Mouse (Mus musculus) G1E (cell line): ENCODE results near the gene Csad. TPM values are rescaled to one million over a fixed set of nuclear protein-coding genes. Genes with fewer than 3 reads are reported as not detected.
A peak's percentile ranks its signal among the peaks of the same experiment; 100 is the strongest.

Source experiments
- ATAC-seq: 2 replicates; pipeline ENCODE4 v1.8.0; 2016; ENCODE audit warnings: mild to moderate bottlenecking; ENCODE audit not compliant: insufficient number of reproducible peaks, poor library complexity, low FRiP score, severe bottlenecking; ENCODE audit errors: extremely low read depth
- DNase-seq: peaks from one replicate; pipeline ENCODE4 v3.0.0; 2012; ENCODE audit warnings: low spot score
- H3K27me3 ChIP-seq: 2 replicates; pipeline ENCODE4 v1.6.1; 2012; ENCODE audit warnings: mild to moderate bottlenecking, low read length, inconsistent platforms; ENCODE audit not compliant: insufficient read depth
- H3K36me3 ChIP-seq: replicated peaks from 2 replicates; pipeline ENCODE3; 2012; ENCODE audit warnings: mild to moderate bottlenecking, inconsistent platforms
- H3K4me1 ChIP-seq: 2 replicates; pipeline ENCODE4 v1.6.1; 2012; ENCODE audit warnings: low read depth, low read length, inconsistent platforms, mixed read lengths; ENCODE audit not compliant: insufficient read depth
- H3K4me3 ChIP-seq: 2 replicates; pipeline ENCODE4 v1.5.1; 2012; ENCODE audit warnings: low read depth, mild to moderate bottlenecking, inconsistent platforms, low read length, moderate library complexity, mixed read lengths
- H3K9me3 ChIP-seq: replicated peaks from 2 replicates; pipeline ENCODE4 v1.6.1; 2012; ENCODE audit warnings: inconsistent platforms
- CTCF ChIP-seq: IDR thresholded peaks from 2 replicates; pipeline ENCODE4 v1.5.1; 2012; ENCODE audit warnings: low read depth, low read length, inconsistent platforms, mixed read lengths
- GATA1 ChIP-seq: IDR thresholded peaks from 2 replicates; pipeline ENCODE4 v1.6.1; 2012; ENCODE audit warnings: borderline replicate concordance, low read length, inconsistent platforms, mixed read lengths
- GATA2 ChIP-seq: IDR thresholded peaks from 2 replicates; pipeline ENCODE4 v1.6.1; 2012; ENCODE audit warnings: low read depth, low read length, inconsistent platforms, borderline replicate concordance
- POLR2AphosphoS5 ChIP-seq: IDR thresholded peaks from 2 replicates; pipeline ENCODE4 v1.6.1; 2012; ENCODE audit warnings: low read depth, low read length, inconsistent platforms; ENCODE audit not compliant: insufficient replicate concordance
- TAL1 ChIP-seq: conservative IDR thresholded peaks from 2 replicates; pipeline ENCODE4 v1.6.1; 2012; ENCODE audit warnings: low read depth, low read length, inconsistent platforms, mixed read lengths
- polyA plus RNA-seq: library from polyadenylated mRNA; stranded (reverse); fragments of >175 nt; gene quantifications from 2 replicates; pipeline ENCODE4 v1.2.3, GENCODE M21; 2012
- total RNA-seq, 2 experiments: library from RNA; stranded (forward) in 1 of 2; stranded (reverse) in 1 of 2; fragments of 200-1000 nt in 1 of 2; fragments of >200 nt in 1 of 2; fragmentation: Nextera tagmentation in 1 of 2; gene quantifications; 2 replicates each; pipeline ENCODE4 v1.2.3; 2014 to 2017

Gene Csad
- total and polyA plus RNA-seq, 3 experiments, result 3.1 to 11.9 (median 4.2) TPM

- H3K4me3 ChIP-seq, result peak overlapping the region; percentile 53; the same call in 1 of the 2 replicates
- TF ChIP-seq POLR2AphosphoS5 (no peak), TAL1 (no peak), GATA2 (no peak), CTCF (no peak), GATA1 (no peak)
- peaks cover 72% of the 10 kb centered on the region for H3K4me1 ChIP-seq
- no peaks in the 10 kb centered on the region for H3K9me3 ChIP-seq
- peak; percentile 62 for DNase-seq
- H3K36me3 ChIP-seq, result no peaks in the 10 kb centered on the region
- peaks cover 95% of the 10 kb centered on the region for H3K27me3 ChIP-seq
- peak; percentile 46 for ATAC-seq
Measured at GRCm38 (mm10) chr15:102243229-102244190, 39.0 kb upstream of the Csad start.

GRCm38 (mm10) chr15:102242404-102243228 lies 38.1 kb upstream of the Csad start:
- DNase-seq, result no peak
- no peak overlapping the region for H3K4me3 ChIP-seq
- H3K4me1 ChIP-seq, result peaks cover 65% of the 10 kb centered on the region
- no peaks in the 10 kb centered on the region for H3K36me3 ChIP-seq
- ATAC-seq, result no peak
- no peaks in the 10 kb centered on the region for H3K9me3 ChIP-seq
- peaks cover 87% of the 10 kb centered on the region for H3K27me3 ChIP-seq
- no peak for TF ChIP-seq GATA1
- no peak for TF ChIP-seq TAL1
- TF ChIP-seq GATA2, result no peak
- no peak for TF ChIP-seq POLR2AphosphoS5
- TF ChIP-seq CTCF, result no peak

GRCm38 (mm10) chr15:102240607-102241006 lies 36.1 kb upstream of the Csad start:
- Histone ChIP-seq H3K4me3 (no peak overlapping the region), H3K27me3 (peaks cover 74% of the 10 kb centered on the region), H3K4me1 (peaks cover 53% of the 10 kb centered on the region), H3K36me3 (no peaks in the 10 kb centered on the region), H3K9me3 (no peaks in the 10 kb centered on the region)
- ATAC-seq (no peak), DNase-seq (no peak)
- TF ChIP-seq CTCF (no peak), POLR2AphosphoS5 (no peak), TAL1 (no peak), GATA1 (no peak), GATA2 (no peak)

- Histone ChIP-seq H3K9me3 (no peaks in the 10 kb centered on the region), H3K4me3 (no peak overlapping the region), H3K36me3 (no peaks in the 10 kb centered on the region), H3K27me3 (peaks cover 67% of the 10 kb centered on the region), H3K4me1 (peaks cover 53% of the 10 kb centered on the region)
- TF ChIP-seq POLR2AphosphoS5 (no peak), GATA1 (no peak), TAL1 (no peak), CTCF (no peak), GATA2 (no peak)
- no peak for ATAC-seq
- no peak for DNase-seq
Measured at GRCm38 (mm10) chr15:102239851-102240250, 35.3 kb upstream of the Csad start.

- Histone ChIP-seq H3K36me3 (no peaks in the 10 kb centered on the region), H3K27me3 (peaks cover 61% of the 10 kb centered on the region), H3K4me1 (peaks cover 56% of the 10 kb centered on the region), H3K4me3 (no peak overlapping the region), H3K9me3 (no peaks in the 10 kb centered on the region)
- TF ChIP-seq GATA2 (0 out of 2 replicates have a peak, but pooled peaks have one; percentile 71), CTCF (peak; percentile 70), POLR2AphosphoS5 (no peak), GATA1 (no peak)
- DNase-seq (peak; percentile 67), ATAC-seq (no peak)
Measured at GRCm38 (mm10) chr15:102239260-102239590, 34.7 kb upstream of the Csad start.
